ENCODE assay signal across 12 mouse cellular contexts in genomic region chr5:137673015-137673414, GRCm38 (mm10). TPM values are rescaled to one million over a fixed set of nuclear protein-coding genes. Genes with fewer than 3 reads are reported as not detected.
A peak's percentile ranks its signal among the peaks of the same experiment; 100 is the strongest.
DNase-seq lines count a peak whose midpoint lies in the region; ATAC-seq and TF ChIP-seq lines count a peak whose summit lies in the region.
"Had no signal": no experiment of that assay in that cellular context is flagged by ENCODE, and none has a peak within 500 bp of the region (broad histone marks: within the 10 kb centered on the region; RNA-seq: fewer than 3 reads in every experiment).

No protein-coding gene starts in this region.

- no peak for TF ChIP-seq CTCF in spleen, adult 2 months (IDR thresholded peaks at IDR 0.05; ENCODE audit: extremely low read depth, insufficient read depth, insufficient read length, insufficient replicate concordance)

- DNase-seq in embryonic facial prominence, embryonic 10.5 days (ENCODE audit: low spot score): no peak
- no peak for DNase-seq in spleen, adult 2 months (ENCODE audit: low read depth in 1 of 2, low spot score in 2 of 2)
- no peak for DNase-seq in spleen, postnatal 14 days (ENCODE audit: low spot score in 2 of 2)
- DNase-seq in cerebellum, postnatal 25 days: no peak
- DNase-seq in layer of hippocampus, adult 8-10 months (ENCODE audit: low spot score in 2 of 2): no peak
- DNase-seq: cerebellum, postnatal 10 days had no signal

- H3K4me1 ChIP-seq in embryonic facial prominence, embryonic 13.5 days: peaks cover 19% of the 10 kb centered on the region
- H3K4me1 ChIP-seq in embryonic facial prominence, embryonic 10.5 days: peaks cover 24% of the 10 kb centered on the region
- peaks cover 7% of the 10 kb centered on the region for H3K4me1 ChIP-seq in spleen, adult 2 months (ENCODE audit: control insufficient read depth, insufficient read depth, insufficient read length)
- peaks cover 72% of the 10 kb centered on the region for H3K4me1 ChIP-seq in liver, embryonic 12.5 days
- peaks cover 10% of the 10 kb centered on the region; the same call in 1 of the 2 replicates for H3K4me1 ChIP-seq in forebrain, embryonic 16.5 days (replicated peaks; ENCODE audit: control insufficient read depth, insufficient read depth, low read length)

- H3K9ac ChIP-seq in embryonic facial prominence, embryonic 13.5 days: 0 out of 2 replicates have a peak overlapping the region, but pooled peaks have one; percentile 16
- peak overlapping the region; percentile 51 for H3K9ac ChIP-seq in liver, embryonic 12.5 days
- no peak overlapping the region for H3K9ac ChIP-seq in forebrain, embryonic 16.5 days (replicated peaks; ENCODE audit: low read depth, low read length)
- H3K9ac ChIP-seq: limb, embryonic 13.5 days; neural tube, embryonic 15.5 days had no signal

- 0 out of 2 replicates have a peak, but pooled peaks cover 9% of the 10 kb centered on the region for H3K36me3 ChIP-seq in embryonic facial prominence, embryonic 13.5 days
- peaks cover 20% of the 10 kb centered on the region for H3K36me3 ChIP-seq in embryonic facial prominence, embryonic 10.5 days (replicated peaks)
- H3K36me3 ChIP-seq in spleen, adult 2 months (ENCODE audit: control insufficient read depth, insufficient read depth, low read length): no peaks in the 10 kb centered on the region
- H3K36me3 ChIP-seq in liver, embryonic 12.5 days: peaks cover 73% of the 10 kb centered on the region
- no peaks in the 10 kb centered on the region for H3K36me3 ChIP-seq in forebrain, embryonic 16.5 days (ENCODE audit: control insufficient read depth, insufficient read depth)

- H3K9me3 ChIP-seq in embryonic facial prominence, embryonic 13.5 days: no peaks in the 10 kb centered on the region
- no peaks in the 10 kb centered on the region for H3K9me3 ChIP-seq in embryonic facial prominence, embryonic 10.5 days
- no peaks in the 10 kb centered on the region for H3K9me3 ChIP-seq in liver, embryonic 12.5 days (replicated peaks)
- H3K9me3 ChIP-seq in forebrain, embryonic 16.5 days (ENCODE audit: control insufficient read depth, low read length): no peaks in the 10 kb centered on the region
- H3K9me3 ChIP-seq: limb, embryonic 13.5 days; neural tube, embryonic 15.5 days had no signal

- no peak for ATAC-seq in embryonic facial prominence, embryonic 13.5 days (ENCODE audit: insufficient number of reproducible peaks, insufficient read depth, low FRiP score, low TSS enrichment, low read depth)
- ATAC-seq in liver, embryonic 12.5 days: peak; percentile 85
- ATAC-seq in forebrain, embryonic 16.5 days: no peak

- WGBS in embryonic facial prominence, embryonic 13.5 days: 90% methylated on average over 6 of the region's 6 CpGs
- WGBS in embryonic facial prominence, embryonic 10.5 days: 89% methylated on average over 6 of the region's 6 CpGs
- WGBS in spleen, adult 2 months: 88% methylated on average over 6 of the region's 6 CpGs
- 43% methylated on average over 6 of the region's 6 CpGs for WGBS in liver, embryonic 12.5 days (ENCODE audit: insufficient replicate concordance)
- 93% methylated on average over 6 of the region's 6 CpGs for WGBS in forebrain, embryonic 16.5 days

- no peak for TF ChIP-seq POLR2A in spleen, adult 2 months (IDR thresholded peaks at IDR 0.05; ENCODE audit: low read depth, low read length)

- H3K4me2 ChIP-seq in embryonic facial prominence, embryonic 13.5 days: no peak overlapping the region
- H3K4me2 ChIP-seq in liver, embryonic 12.5 days: peak overlapping the region; percentile 48
- H3K4me2 ChIP-seq in forebrain, embryonic 16.5 days (ENCODE audit: low read length): no peak overlapping the region
- H3K4me2 ChIP-seq: limb, embryonic 13.5 days; neural tube, embryonic 15.5 days had no signal

- H3K27ac ChIP-seq in embryonic facial prominence, embryonic 13.5 days: no peak overlapping the region
- H3K27ac ChIP-seq in embryonic facial prominence, embryonic 10.5 days (replicated peaks): no peak overlapping the region
- peak overlapping the region; percentile 28; the same call in 1 of the 2 replicates for H3K27ac ChIP-seq in spleen, adult 2 months (ENCODE audit: insufficient read depth, low read length)
- H3K27ac ChIP-seq in liver, embryonic 12.5 days: peak overlapping the region; percentile 83
- no peak overlapping the region for H3K27ac ChIP-seq in forebrain, embryonic 16.5 days (ENCODE audit: low read length)
- H3K27ac ChIP-seq: limb, embryonic 13.5 days; neural tube, embryonic 15.5 days had no signal

- H3K4me3 ChIP-seq in embryonic facial prominence, embryonic 13.5 days: no peak overlapping the region
- H3K4me3 ChIP-seq in embryonic facial prominence, embryonic 10.5 days: no peak overlapping the region
- no peak overlapping the region for H3K4me3 ChIP-seq in spleen, adult 2 months (ENCODE audit: extremely low read depth, insufficient read depth, insufficient read length)
- peak overlapping the region; percentile 12; the same call in 1 of the 2 replicates for H3K4me3 ChIP-seq in liver, embryonic 12.5 days
- H3K4me3 ChIP-seq in forebrain, embryonic 16.5 days (replicated peaks; ENCODE audit: low read length): no peak overlapping the region
- H3K4me3 ChIP-seq: limb, embryonic 13.5 days; neural tube, embryonic 15.5 days had no signal

- no peaks in the 10 kb centered on the region for H3K27me3 ChIP-seq in embryonic facial prominence, embryonic 13.5 days
- H3K27me3 ChIP-seq in embryonic facial prominence, embryonic 10.5 days (replicated peaks; ENCODE audit: low read depth, poor library complexity, severe bottlenecking): no peaks in the 10 kb centered on the region
- H3K27me3 ChIP-seq in spleen, adult 2 months (ENCODE audit: control insufficient read depth, insufficient read depth, low read length): no peaks in the 10 kb centered on the region
- no peaks in the 10 kb centered on the region for H3K27me3 ChIP-seq in liver, embryonic 12.5 days (replicated peaks)
- H3K27me3 ChIP-seq in forebrain, embryonic 16.5 days (replicated peaks; ENCODE audit: control insufficient read depth, insufficient read depth, low read length): no peaks in the 10 kb centered on the region
- H3K27me3 ChIP-seq: limb, embryonic 13.5 days; neural tube, embryonic 15.5 days had no signal

RNA-seq across cellular contexts. Expression of gene Agfg2, which starts 11.5 kb away (rescaled TPM):
- 15.8 and 19.2 TPM in 2 replicates for polyA plus RNA-seq in embryonic facial prominence, embryonic 13.5 days (2015; fragmentation: Nextera tagmentation; extraction: Ambion mirVana)
- 21.3 and 23.0 TPM in 2 replicates for polyA plus RNA-seq in embryonic facial prominence, embryonic 10.5 days (2016; fragmentation: Nextera tagmentation; extraction: Ambion mirVana)
- polyA plus RNA-seq in spleen, adult 2 months (2012; rRNA removed): 16.5 and 23.3 TPM in 2 replicates
- 44.3 and 47.2 TPM in 2 replicates for polyA plus RNA-seq in liver, embryonic 12.5 days (2016; fragmentation: Nextera tagmentation; extraction: Ambion mirVana)
- total RNA-seq in layer of hippocampus, adult 8-10 months (2022): 10 to 100 TPM; 66.1 to 66.6 (median 66.5) TPM
- polyA plus RNA-seq in forebrain, embryonic 16.5 days (2015; fragmentation: Nextera tagmentation; extraction: Ambion mirVana): 19.4 and 21.2 TPM in 2 replicates

RNA-seq across cellular contexts. Expression of gene Irs3, which starts 27.5 kb away (rescaled TPM):
- polyA plus RNA-seq in embryonic facial prominence, embryonic 13.5 days (2015; fragmentation: Nextera tagmentation; extraction: Ambion mirVana): 0.26 and 0.32 TPM in 2 replicates
- 0.16 and 0.34 TPM in 2 replicates for polyA plus RNA-seq in embryonic facial prominence, embryonic 10.5 days (2016; fragmentation: Nextera tagmentation; extraction: Ambion mirVana)
- polyA plus RNA-seq in spleen, adult 2 months (2012; rRNA removed): 0.79 and 1.0 TPM in 2 replicates
- polyA plus RNA-seq in liver, embryonic 12.5 days (2016; fragmentation: Nextera tagmentation; extraction: Ambion mirVana): 0.05 and 0.07 TPM in 2 replicates
- total RNA-seq in layer of hippocampus, adult 8-10 months (2022): under 1 TPM; 0.12 to 0.49 (median 0.28) TPM
- 0.09 TPM in 1 of 2 replicates, not detected in the other for polyA plus RNA-seq in forebrain, embryonic 16.5 days (2015; fragmentation: Nextera tagmentation; extraction: Ambion mirVana)
- polyA plus RNA-seq: intestine, embryonic 14.5 days had no signal

RNA-seq across cellular contexts. Expression of gene Sap25, which starts 31.9 kb away (rescaled TPM):
- 7.0 and 8.6 TPM in 2 replicates for polyA plus RNA-seq in embryonic facial prominence, embryonic 13.5 days (2015; fragmentation: Nextera tagmentation; extraction: Ambion mirVana)
- polyA plus RNA-seq in embryonic facial prominence, embryonic 10.5 days (2016; fragmentation: Nextera tagmentation; extraction: Ambion mirVana): 9.0 and 9.2 TPM in 2 replicates
- polyA plus RNA-seq in spleen, adult 2 months (2012; rRNA removed): 328 and 407 TPM in 2 replicates
- 6.0 and 6.5 TPM in 2 replicates for polyA plus RNA-seq in liver, embryonic 12.5 days (2016; fragmentation: Nextera tagmentation; extraction: Ambion mirVana)
- total RNA-seq in layer of hippocampus, adult 8-10 months (2022): 10 to 100 TPM in 3 of 4 experiments, 1 to 10 TPM in 1; 8.0 to 14.2 (median 10.6) TPM
- polyA plus RNA-seq in forebrain, embryonic 16.5 days (2015; fragmentation: Nextera tagmentation; extraction: Ambion mirVana): 5.2 and 10.4 TPM in 2 replicates

RNA-seq across cellular contexts. Expression of gene Gm20605, which starts 44.0 kb away (rescaled TPM):
- polyA plus RNA-seq in embryonic facial prominence, embryonic 13.5 days (2015; fragmentation: Nextera tagmentation; extraction: Ambion mirVana): 7.9 and 8.2 TPM in 2 replicates
- polyA plus RNA-seq in embryonic facial prominence, embryonic 10.5 days (2016; fragmentation: Nextera tagmentation; extraction: Ambion mirVana): 14.2 and 14.6 TPM in 2 replicates
- polyA plus RNA-seq in spleen, adult 2 months (2012; rRNA removed): 69.4 and 70.9 TPM in 2 replicates
- polyA plus RNA-seq in liver, embryonic 12.5 days (2016; fragmentation: Nextera tagmentation; extraction: Ambion mirVana): 7.8 and 9.0 TPM in 2 replicates
- total RNA-seq in layer of hippocampus, adult 8-10 months (2022): 10 to 100 TPM; 14.7 to 24.8 (median 19.2) TPM
- polyA plus RNA-seq in forebrain, embryonic 16.5 days (2015; fragmentation: Nextera tagmentation; extraction: Ambion mirVana): 5.1 and 8.7 TPM in 2 replicates

RNA-seq across cellular contexts. Expression of gene Lrch4, which starts 44.1 kb away (rescaled TPM):
- polyA plus RNA-seq in embryonic facial prominence, embryonic 13.5 days (2015; fragmentation: Nextera tagmentation; extraction: Ambion mirVana): 31.5 and 33.9 TPM in 2 replicates
- polyA plus RNA-seq in embryonic facial prominence, embryonic 10.5 days (2016; fragmentation: Nextera tagmentation; extraction: Ambion mirVana): 36.7 and 46.5 TPM in 2 replicates
- polyA plus RNA-seq in spleen, adult 2 months (2012; rRNA removed): 249 and 293 TPM in 2 replicates
- 33.4 and 36.0 TPM in 2 replicates for polyA plus RNA-seq in liver, embryonic 12.5 days (2016; fragmentation: Nextera tagmentation; extraction: Ambion mirVana)
- total RNA-seq in layer of hippocampus, adult 8-10 months (2022): 10 to 100 TPM; 18.8 to 26.8 (median 22.5) TPM
- 19.1 and 19.3 TPM in 2 replicates for polyA plus RNA-seq in forebrain, embryonic 16.5 days (2015; fragmentation: Nextera tagmentation; extraction: Ambion mirVana)

Comparison
In these comparisons a context has a peak if more than half of its experiments do, and no peak if none do; other contexts are left out.
1. H3K27ac ChIP-seq: peak in spleen, adult 2 months (single experiment) and liver, embryonic 12.5 days (single experiment); none in embryonic facial prominence, embryonic 13.5 days (single experiment), embryonic facial prominence, embryonic 10.5 days (single experiment) and forebrain, embryonic 16.5 days (single experiment).
2. RNA of gene Sap25, which starts 31.9 kb away (polyA plus RNA-seq): 328 to 407 TPM in spleen, adult 2 months; 5.2 to 10.4 TPM in forebrain, embryonic 16.5 days, 9.0 to 9.2 TPM in embryonic facial prominence, embryonic 10.5 days, 7.0 to 8.6 TPM in embryonic facial prominence, embryonic 13.5 days and 6.0 to 6.5 TPM in liver, embryonic 12.5 days; every median in the first group is over 10 times any median in the second.